Mouse (Mus musculus): ENCODE data around the gene Atp8a1. TPM values are rescaled to one million over a fixed set of nuclear protein-coding genes. Genes with fewer than 3 reads are reported as not detected.

The Atp8a1 gene
- polyA plus RNA-seq (2017; shearing (Covaris generic)) = 55.0 TPM

DNA sequence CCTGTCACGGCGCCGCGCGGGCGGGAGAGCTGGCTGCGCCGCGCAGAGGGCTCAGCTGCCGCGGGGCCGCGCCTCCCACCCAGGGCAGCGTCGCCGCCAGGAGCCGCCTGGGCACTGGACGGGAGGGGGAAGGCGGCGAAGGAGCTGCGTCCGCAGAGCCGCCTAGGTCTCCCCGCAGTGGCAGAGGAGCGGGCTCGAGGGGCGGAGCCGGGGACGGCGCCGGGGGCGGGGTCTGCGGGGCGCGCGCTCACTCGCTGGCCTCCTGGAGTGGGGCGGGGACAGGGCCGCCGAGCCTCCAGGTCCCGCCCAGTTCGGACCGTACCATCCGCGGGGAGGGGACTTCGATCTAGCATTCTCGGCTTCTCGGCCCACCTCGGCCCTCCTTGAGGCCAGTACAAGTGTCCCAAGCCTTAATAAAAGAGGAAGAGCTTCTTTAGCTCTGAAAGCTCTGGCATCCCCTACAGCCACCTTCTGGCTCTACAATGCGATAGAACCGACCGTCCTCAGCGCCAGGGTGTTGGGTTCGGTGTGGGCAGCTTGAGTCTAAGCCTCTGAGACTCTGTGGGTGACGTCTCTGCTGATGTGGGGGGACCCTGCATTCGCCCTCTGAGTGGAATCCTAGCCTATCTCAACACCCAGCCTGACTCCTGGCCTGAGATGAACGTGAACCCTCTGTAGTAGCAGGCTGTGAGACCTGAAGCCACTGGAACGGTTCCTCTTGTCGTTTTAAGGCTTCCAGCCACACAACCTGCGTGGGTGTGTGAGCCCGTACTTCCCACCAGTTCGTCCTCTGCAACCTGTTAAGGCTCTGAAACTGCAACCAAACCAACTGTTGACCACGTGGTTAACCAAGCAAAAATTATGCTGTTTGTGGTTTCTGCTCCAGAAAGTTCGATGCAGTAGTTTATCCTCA lies at the start of gene Atp8a1:
Gene Atp8a1 (minus strand): TSS at position 182 of the 913 bp plus-strand sequence.

DNA sequence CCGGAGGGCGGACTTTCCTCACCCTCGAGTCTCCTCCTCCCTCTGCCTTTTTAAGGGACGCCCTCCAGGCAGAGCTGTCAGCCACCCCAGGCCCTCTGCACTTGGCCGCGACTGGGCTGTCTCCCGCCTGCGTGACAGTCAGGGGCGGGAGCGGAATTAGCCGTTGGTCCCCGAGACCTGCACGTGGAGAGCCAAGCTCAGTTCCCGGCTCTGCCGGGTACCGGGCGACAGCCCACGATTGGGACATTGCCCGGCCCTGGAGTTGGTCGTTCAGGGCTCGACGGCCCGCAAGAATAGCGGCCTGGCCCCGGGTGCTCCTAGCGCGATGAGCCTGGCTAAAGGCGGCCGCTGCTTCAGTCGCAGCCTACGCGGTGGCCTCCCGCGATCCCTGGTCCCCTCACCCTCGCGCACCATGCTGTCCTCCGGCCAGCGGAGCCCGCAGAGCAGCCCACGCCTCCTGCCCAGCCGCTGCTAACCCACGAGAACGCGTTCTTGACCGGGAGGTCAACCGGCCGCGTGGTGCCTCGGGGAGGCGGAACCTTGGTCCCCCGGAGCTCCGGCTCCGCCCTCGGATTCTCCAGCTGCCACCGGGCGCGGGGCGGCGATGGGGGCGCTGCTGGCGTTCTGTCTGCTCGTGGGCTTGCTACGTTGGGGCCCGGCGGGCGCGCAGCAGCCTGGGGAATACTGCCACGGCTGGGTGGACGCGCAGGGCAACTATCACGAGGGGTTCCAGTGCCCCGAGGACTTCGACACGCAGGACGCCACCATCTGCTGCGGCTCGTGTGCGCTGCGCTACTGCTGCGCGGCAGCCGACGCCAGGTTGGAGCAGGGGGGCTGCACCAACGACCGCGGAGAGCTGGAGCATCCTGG lies 239.2 kb downstream of the Atp8a1 start, which contains the start of gene Shisa3:
Gene Shisa3 (plus strand): TSS at position 79 of the 870 bp plus-strand sequence.

Other genes starting within 250 kb of the Atp8a1 start
- gene Shisa3, start 239.6 kb downstream of the Atp8a1 start, polyA plus RNA-seq (2017; shearing (Covaris generic)) = 0.27 TPM
- not detected for gene Gm5108, start 94.2 kb upstream of the Atp8a1 start, polyA plus RNA-seq (2017; shearing (Covaris generic))
- not detected for gene Gm21905, start 99.0 kb upstream of the Atp8a1 start, polyA plus RNA-seq (2017; shearing (Covaris generic))
- gene Grxcr1, start 184.4 kb upstream of the Atp8a1 start, polyA plus RNA-seq (2017; shearing (Covaris generic)) = not detected